Mouse (Mus musculus): Measurements from ENCODE around the gene 2010111I01Rik. TPM values are rescaled to one million over a fixed set of nuclear protein-coding genes. Genes with fewer than 3 reads are reported as not detected.
A peak's percentile ranks its signal among the peaks of the same experiment; 100 is the strongest.

The 2010111I01Rik gene
- polyA plus RNA-seq, 1 experiment from 2014 or later: 30.9 TPM

GRCm38 (mm10) chr13:63240835-63241234 is 276.1 kb downstream of the 2010111I01Rik start:
- Histone ChIP-seq H3K9ac (replicated peaks) (no peak overlapping the region), H3K4me2 (replicated peaks) (peak overlapping the region; percentile 96)
- WGBS: 39% methylated on average over 5 of the region's 5 CpGs

GRCm38 (mm10) chr13:63241665-63242064 is 277.0 kb downstream of the 2010111I01Rik start:
- H3K9me3 ChIP-seq: no peaks in the 10 kb centered on the region
- H3K36me3 ChIP-seq: no peaks in the 10 kb centered on the region
- no peaks in the 10 kb centered on the region for H3K27me3 ChIP-seq
- WGBS: 85% methylated on average over 3 of the region's 3 CpGs
- no peak overlapping the region for H3K9ac ChIP-seq (replicated peaks)
- ATAC-seq (replicated peaks): no peak
- no peak overlapping the region for H3K4me3 ChIP-seq
- H3K4me1 ChIP-seq: peaks cover 38% of the 10 kb centered on the region
- no peak overlapping the region for H3K27ac ChIP-seq (replicated peaks)
- H3K4me2 ChIP-seq (replicated peaks): no peak overlapping the region

More at GRCm38 (mm10) chr13:63240835-63241234, 276.1 kb downstream of the 2010111I01Rik start:
- H3K9me3 ChIP-seq: no peaks in the 10 kb centered on the region
- peaks cover 32% of the 10 kb centered on the region for H3K4me1 ChIP-seq
- no peak for ATAC-seq (replicated peaks)
- H3K36me3 ChIP-seq: no peaks in the 10 kb centered on the region
- H3K27ac ChIP-seq (replicated peaks): no peak overlapping the region
- peak overlapping the region; percentile 87 for H3K4me3 ChIP-seq
- no peaks in the 10 kb centered on the region for H3K27me3 ChIP-seq

DNA sequence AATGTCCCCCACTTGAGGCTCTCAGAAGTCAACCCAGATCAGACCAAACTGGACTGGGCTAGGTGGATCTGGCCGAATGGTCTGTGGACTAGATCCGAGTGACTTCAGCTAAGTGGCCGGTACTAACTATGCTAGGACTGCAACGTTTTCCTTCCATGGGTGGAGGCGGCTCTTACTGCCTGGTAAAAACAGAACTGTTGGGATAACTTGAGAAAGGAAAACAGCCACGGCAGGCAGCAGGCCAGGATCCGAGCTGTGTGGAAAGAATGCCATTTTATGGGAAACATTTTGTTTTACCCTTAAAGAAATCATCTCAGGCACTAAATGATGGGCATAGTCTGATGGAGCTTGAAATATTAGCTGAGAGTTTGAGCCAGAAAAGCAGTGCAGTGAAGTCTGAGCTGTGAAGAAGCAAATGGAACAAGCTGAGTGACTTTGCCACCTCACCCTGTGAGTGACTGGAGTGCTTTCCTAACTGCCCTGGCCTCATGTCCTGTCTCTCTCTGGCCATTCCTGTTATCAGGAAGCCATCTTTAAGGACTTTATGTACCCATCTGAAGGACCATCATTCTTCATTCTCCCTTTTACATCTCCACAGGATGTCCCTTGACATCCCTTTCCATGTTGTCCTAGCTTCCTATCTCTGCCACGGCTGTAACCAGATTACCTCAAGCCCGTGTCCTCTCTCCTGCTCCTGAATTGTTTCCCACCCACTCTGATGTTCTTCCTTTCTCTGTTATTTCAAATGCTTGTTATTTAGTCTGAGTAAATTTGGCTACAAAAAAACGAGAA is 277.9 kb downstream of the 2010111I01Rik start:
- no peaks in the 10 kb centered on the region for H3K36me3 ChIP-seq
- H3K9ac ChIP-seq (replicated peaks): no peak overlapping the region
- no peaks in the 10 kb centered on the region for H3K27me3 ChIP-seq
- 81% methylated on average over 10 of the region's 10 CpGs for WGBS
- H3K9me3 ChIP-seq: no peaks in the 10 kb centered on the region
- peaks cover 38% of the 10 kb centered on the region for H3K4me1 ChIP-seq
- no peak for ATAC-seq (replicated peaks)
- H3K27ac ChIP-seq (replicated peaks): no peak overlapping the region
- no peak overlapping the region for H3K4me3 ChIP-seq
- no peak overlapping the region for H3K4me2 ChIP-seq (replicated peaks)

- peaks cover 38% of the 10 kb centered on the region for H3K4me1 ChIP-seq
These were observed 278.9 kb downstream of the 2010111I01Rik start for GRCm38 (mm10) chr13:63243586-63243985.

DNA sequence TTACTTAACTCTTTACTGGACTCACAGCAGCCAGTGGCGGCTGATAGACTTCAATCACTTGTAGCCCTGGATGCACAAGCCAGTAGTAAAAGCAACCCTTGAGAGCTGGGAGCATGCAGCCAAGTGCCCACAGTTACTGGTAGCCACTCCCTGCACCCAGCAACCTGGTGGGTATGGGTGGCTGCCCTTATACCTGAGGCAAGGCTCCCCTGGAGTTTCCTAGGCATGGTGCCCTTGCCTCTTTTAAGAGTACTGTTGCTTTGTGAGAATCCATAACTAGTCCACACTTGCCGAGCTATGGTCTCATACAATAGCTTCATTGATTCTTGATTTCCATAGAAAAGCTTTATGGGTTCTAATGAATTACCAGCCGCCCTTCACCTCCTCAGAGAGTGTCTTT is 279.7 kb downstream of the 2010111I01Rik start:
- H3K4me1 ChIP-seq: peaks cover 33% of the 10 kb centered on the region
- no peaks in the 10 kb centered on the region for H3K27me3 ChIP-seq
- H3K4me3 ChIP-seq: no peak overlapping the region
- no peak for ATAC-seq (replicated peaks)
- H3K9me3 ChIP-seq: no peaks in the 10 kb centered on the region
- no peaks in the 10 kb centered on the region for H3K36me3 ChIP-seq
- H3K27ac ChIP-seq (replicated peaks): no peak overlapping the region
- no peak overlapping the region for H3K4me2 ChIP-seq (replicated peaks)
- WGBS: 29% methylated on average over 3 of the region's 3 CpGs
- H3K9ac ChIP-seq (replicated peaks): no peak overlapping the region

More at GRCm38 (mm10) chr13:63243586-63243985, 278.9 kb downstream of the 2010111I01Rik start:
- Histone ChIP-seq H3K9me3 (no peaks in the 10 kb centered on the region), H3K27me3 (no peaks in the 10 kb centered on the region), H3K36me3 (no peaks in the 10 kb centered on the region), H3K9ac (replicated peaks) (no peak overlapping the region), H3K4me3 (no peak overlapping the region), H3K27ac (replicated peaks) (no peak overlapping the region), H3K4me2 (replicated peaks) (no peak overlapping the region)
- 77% methylated on average over 5 of the region's 5 CpGs for WGBS
- no peak for ATAC-seq (replicated peaks)

- Histone ChIP-seq H3K36me3 (no peaks in the 10 kb centered on the region), H3K4me3 (no peak overlapping the region), H3K4me1 (peaks cover 28% of the 10 kb centered on the region), H3K27me3 (no peaks in the 10 kb centered on the region), H3K4me2 (replicated peaks) (no peak overlapping the region), H3K9me3 (no peaks in the 10 kb centered on the region), H3K9ac (replicated peaks) (no peak overlapping the region), H3K27ac (replicated peaks) (peak overlapping the region; percentile 27; the same call in 1 of the 2 replicates)
- WGBS: 47% methylated on average over 9 of the region's 9 CpGs
- ATAC-seq (replicated peaks): no peak
These were observed 280.5 kb downstream of the 2010111I01Rik start for GRCm38 (mm10) chr13:63245218-63245617.

DNA sequence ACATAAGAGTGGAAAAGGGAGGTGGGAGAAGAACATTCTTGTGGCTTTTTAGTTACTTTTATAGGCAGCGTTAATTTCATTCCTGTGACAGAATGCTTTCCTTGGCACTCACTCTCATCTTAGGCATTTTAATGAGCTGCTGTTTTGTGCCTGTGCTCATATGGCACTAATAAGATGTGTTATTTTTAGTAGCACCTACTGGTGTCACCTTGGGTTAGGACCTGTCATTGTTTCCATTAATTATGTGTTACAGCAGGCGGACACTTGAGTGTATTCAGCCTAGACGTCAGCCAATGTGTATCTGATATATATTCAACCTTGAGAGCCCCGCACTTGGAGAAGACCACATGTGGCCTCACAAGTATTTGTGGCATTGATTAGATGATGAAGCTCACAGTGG is 281.1 kb downstream of the 2010111I01Rik start:
- H3K27me3 ChIP-seq: no peaks in the 10 kb centered on the region
- no peaks in the 10 kb centered on the region for H3K9me3 ChIP-seq
- no peak overlapping the region for H3K27ac ChIP-seq (replicated peaks)
- H3K4me3 ChIP-seq: no peak overlapping the region
- H3K4me1 ChIP-seq: peaks cover 22% of the 10 kb centered on the region
- peak; percentile 47; the same call in 1 of the 2 replicates for ATAC-seq (replicated peaks)
- H3K36me3 ChIP-seq: no peaks in the 10 kb centered on the region
- H3K4me2 ChIP-seq (replicated peaks): no peak overlapping the region
- H3K9ac ChIP-seq (replicated peaks): no peak overlapping the region
- WGBS: 35% methylated on average over 4 of the region's 4 CpGs

DNA sequence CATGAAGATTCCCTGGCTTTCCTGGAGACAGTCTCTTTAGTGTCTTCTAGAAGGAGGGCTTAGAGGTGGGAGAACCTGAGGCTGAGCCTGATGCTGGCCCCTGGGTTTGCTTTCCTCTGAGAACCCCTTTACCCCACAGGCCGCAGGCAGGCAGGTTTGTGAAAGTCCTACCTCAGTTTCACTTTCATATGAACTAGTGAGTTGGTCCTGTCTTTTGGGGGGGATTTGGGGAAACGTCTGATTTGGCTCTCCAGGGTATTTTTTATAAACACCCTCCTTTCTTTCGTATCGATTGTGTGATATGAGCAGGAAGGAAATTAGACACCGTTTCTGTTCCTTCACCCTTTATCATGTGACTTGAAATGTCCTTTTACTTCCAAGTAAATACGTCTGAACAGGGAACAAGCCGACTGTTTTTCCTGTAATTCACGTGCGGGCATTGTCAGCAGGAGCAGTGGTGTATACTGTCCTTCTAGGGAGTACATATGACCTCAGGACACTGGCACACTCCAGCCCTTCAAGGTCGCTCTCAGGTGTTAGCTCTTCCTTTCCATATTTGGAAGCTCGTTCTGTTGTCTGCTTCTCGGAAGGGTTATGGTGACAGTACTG is 281.7 kb downstream of the 2010111I01Rik start:
- ATAC-seq (replicated peaks): no peak
- H3K27ac ChIP-seq (replicated peaks): no peak overlapping the region
- H3K4me1 ChIP-seq: peaks cover 20% of the 10 kb centered on the region
- H3K27me3 ChIP-seq: no peaks in the 10 kb centered on the region
- 85% methylated on average over 12 of the region's 12 CpGs for WGBS
- no peak overlapping the region for H3K4me3 ChIP-seq
- H3K36me3 ChIP-seq: no peaks in the 10 kb centered on the region
- no peak overlapping the region for H3K9ac ChIP-seq (replicated peaks)
- no peaks in the 10 kb centered on the region for H3K9me3 ChIP-seq
- no peak overlapping the region for H3K4me2 ChIP-seq (replicated peaks)

- peaks cover 22% of the 10 kb centered on the region for H3K4me1 ChIP-seq
- H3K27ac ChIP-seq (replicated peaks): no peak overlapping the region
- no peak overlapping the region for H3K4me3 ChIP-seq
- WGBS: 85% methylated on average over 7 of the region's 7 CpGs
- no peaks in the 10 kb centered on the region for H3K9me3 ChIP-seq
- H3K36me3 ChIP-seq: no peaks in the 10 kb centered on the region
- H3K9ac ChIP-seq (replicated peaks): no peak overlapping the region
- no peaks in the 10 kb centered on the region for H3K27me3 ChIP-seq
- no peak overlapping the region for H3K4me2 ChIP-seq (replicated peaks)
- no peak for ATAC-seq (replicated peaks)
These were observed 282.3 kb downstream of the 2010111I01Rik start for GRCm38 (mm10) chr13:63247041-63247440.

DNA sequence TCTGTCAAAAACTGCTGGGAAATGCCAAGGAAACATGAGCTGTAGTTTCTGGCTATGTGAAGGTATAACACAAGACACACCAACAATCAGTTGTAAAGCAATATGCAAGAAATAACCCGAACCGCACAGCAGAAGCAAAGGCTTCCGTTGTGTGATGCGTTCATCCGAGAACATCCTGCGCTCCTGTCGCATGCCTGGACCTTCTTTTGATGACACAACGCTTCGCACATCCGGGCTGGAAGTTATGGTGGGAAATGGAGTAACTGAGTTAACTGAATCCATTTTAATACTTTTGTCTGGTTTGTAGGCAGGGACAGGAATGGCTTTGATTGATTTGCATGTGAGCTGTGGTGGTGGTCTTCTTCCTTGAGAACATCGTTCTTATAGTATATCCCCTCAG is 282.9 kb downstream of the 2010111I01Rik start:
- no peak for ATAC-seq (replicated peaks)
- Histone ChIP-seq H3K4me2 (replicated peaks) (no peak overlapping the region), H3K4me3 (no peak overlapping the region), H3K9ac (replicated peaks) (no peak overlapping the region), H3K4me1 (peaks cover 22% of the 10 kb centered on the region), H3K36me3 (no peaks in the 10 kb centered on the region), H3K27ac (replicated peaks) (no peak overlapping the region), H3K9me3 (no peaks in the 10 kb centered on the region), H3K27me3 (no peaks in the 10 kb centered on the region)
- WGBS: 96% methylated on average over 11 of the region's 11 CpGs

GRCm38 (mm10) chr13:63248318-63248717 is 283.6 kb downstream of the 2010111I01Rik start:
- 93% methylated on average over 10 of the region's 10 CpGs for WGBS
- Histone ChIP-seq H3K27ac (replicated peaks) (no peak overlapping the region), H3K36me3 (no peaks in the 10 kb centered on the region), H3K9me3 (no peaks in the 10 kb centered on the region), H3K27me3 (no peaks in the 10 kb centered on the region), H3K9ac (replicated peaks) (no peak overlapping the region), H3K4me1 (peaks cover 22% of the 10 kb centered on the region), H3K4me3 (no peak overlapping the region), H3K4me2 (replicated peaks) (no peak overlapping the region)
- no peak for ATAC-seq (replicated peaks)

GRCm38 (mm10) chr13:63249171-63249570 is 284.5 kb downstream of the 2010111I01Rik start:
- no peak for ATAC-seq (replicated peaks)
- WGBS: 89% methylated on average over 7 of the region's 7 CpGs
- Histone ChIP-seq H3K36me3 (no peaks in the 10 kb centered on the region), H3K27me3 (no peaks in the 10 kb centered on the region), H3K9me3 (no peaks in the 10 kb centered on the region), H3K4me2 (replicated peaks) (no peak overlapping the region), H3K27ac (replicated peaks) (no peak overlapping the region), H3K4me3 (no peak overlapping the region), H3K4me1 (peaks cover 22% of the 10 kb centered on the region), H3K9ac (replicated peaks) (no peak overlapping the region)
